Mouse (Mus musculus) cerebellum, postnatal 14 days (tissue): Measurements from ENCODE around the gene Hsdl2.

ENCODE experiments used
- DNase-seq, 2 experiments: peaks; one replicate each; pipeline ENCODE4 v3.0.0; 2021; ENCODE audit warnings: mixed read lengths in 2 of 2

Hsdl2 gene

DNA sequence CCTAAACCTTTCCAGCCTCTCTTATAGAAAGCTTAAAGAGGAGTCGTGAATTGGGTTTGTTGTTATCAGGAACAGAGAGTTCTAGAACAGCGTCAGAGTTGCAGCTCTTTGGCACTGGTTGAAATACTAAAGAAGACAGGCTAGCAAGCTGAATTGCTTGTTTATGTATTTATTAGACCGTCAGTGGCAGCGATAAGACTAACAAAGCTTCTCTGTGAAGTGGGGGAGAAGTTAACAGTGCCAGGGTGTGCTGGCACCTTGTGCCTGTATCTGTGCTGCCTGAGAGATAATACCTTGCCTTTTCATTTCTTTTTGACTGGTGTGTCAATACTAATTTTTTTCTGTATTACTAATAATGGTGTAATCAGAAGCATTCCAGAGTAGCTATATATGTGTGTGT, 46.9 kb downstream of the Hsdl2 start:
- DNase-seq, result no peak

DNA sequence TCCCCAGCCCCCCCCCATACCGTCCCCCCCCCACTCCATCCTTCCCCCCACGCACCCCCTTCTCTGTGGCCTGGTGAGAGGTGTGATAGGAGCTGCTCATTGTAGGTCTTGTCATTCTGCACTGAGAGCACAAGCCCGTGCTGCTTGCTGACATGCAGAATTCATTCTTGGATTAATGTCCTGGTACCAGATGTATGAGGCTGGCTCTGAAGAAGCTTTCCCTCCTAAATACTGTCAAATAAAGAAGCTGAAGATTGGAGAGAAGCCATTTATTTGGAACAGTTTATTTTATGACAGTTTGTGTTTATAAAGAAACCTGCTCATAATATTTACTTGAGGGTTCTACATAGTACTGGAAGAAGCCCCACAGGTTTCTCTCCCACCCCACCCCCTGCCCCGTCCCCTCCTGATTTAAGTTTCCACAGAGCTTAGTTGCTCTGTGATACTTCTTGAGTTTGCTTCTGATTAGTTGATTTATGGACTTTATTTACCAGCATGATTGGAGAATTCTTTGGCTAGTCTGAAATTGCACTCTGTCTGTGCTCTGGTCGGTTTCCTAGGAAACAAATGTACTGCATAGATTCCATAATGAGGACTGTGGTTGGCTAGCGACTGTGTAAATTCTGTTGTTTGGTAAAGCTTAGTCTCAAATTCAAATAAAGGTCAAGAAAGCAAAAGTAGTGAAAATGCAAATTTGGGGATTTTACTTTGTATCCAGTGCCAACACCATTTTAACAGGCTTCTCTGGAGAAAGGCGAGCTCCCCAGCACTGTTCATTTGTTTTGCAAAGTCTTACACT, 47.9 kb downstream of the Hsdl2 start:
- DNase-seq, result no peak

DNA sequence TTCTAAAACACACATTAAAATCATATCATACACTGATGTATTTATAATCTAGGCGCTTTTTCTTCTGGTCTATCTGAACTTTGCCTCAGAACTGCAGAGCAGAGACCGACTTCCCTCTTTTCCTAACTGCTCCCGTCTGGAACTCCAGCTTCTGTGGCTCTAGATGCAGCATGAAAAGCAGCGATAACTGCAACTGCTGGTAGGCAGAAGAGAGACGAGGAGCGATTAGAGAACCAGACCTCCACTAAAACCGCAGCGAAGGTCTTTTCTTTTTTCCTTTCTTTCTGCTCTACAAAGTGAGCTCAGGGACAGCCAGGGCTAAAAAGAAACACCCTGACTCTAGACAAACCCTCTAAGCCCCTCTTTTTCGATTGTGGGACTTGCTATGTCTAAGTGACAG, 48.8 kb downstream of the Hsdl2 start:
- no peak for DNase-seq

DNA sequence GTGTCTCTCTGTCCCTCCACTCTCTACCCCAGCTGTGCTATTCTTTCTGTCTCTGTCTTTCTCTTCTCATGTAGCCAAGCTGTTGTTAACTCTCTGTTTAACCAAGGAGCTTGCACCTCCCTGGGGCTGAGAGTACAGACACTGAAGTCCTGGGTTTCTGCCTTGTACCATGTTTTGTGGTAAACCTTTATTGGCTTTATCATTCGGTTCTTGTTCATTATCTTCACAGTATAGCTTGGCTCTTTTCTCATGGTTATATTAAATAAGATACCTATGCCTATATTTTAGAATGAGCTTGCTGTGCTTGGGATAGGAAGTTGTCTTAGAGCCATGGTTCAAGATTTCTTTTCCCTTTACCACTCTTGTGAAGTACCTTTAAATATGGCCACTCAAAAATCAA, 53.2 kb downstream of the Hsdl2 start:
- no peak for DNase-seq

DNA sequence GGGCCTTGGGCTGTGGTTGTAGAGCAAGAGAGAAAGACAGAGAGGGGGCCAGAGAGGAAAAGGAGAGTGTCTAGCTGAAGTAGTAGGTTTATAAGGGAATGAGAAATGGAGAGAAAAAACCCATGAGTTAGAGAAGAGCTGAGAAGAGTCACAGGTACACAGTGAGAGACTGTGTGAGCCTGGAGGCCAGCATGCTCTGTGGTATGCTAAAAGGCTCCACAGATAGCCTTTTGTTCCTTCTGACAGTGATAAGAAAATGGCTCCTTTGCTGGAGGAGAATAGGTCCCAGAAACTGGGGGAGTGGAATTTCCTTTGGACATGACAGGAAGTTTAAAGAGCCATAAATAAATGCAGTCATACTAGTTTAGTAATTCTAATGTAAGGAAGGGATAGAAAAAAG, 57.8 kb downstream of the Hsdl2 start:
- no peak for DNase-seq

DNA sequence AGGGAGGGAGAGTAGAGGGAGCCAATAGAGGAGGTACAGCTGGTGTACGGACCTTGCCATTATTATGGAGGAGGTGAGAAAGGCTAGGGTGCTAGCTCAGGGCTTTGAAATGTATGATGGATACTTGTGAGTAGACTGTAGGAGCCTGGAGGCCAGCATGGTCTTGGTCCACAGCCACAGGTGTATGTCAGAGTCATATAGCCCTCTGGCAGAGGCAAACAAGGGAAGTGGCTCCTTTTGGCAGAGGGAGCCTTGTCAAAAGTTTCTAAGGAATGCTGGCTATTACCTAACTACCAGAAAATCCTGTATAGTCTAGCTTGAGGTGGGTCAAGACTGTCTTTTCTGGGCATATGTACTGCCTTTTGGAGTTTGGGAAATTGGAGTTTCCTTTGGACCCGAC, 59.4 kb downstream of the Hsdl2 start:
- DNase-seq, result no peak

DNA sequence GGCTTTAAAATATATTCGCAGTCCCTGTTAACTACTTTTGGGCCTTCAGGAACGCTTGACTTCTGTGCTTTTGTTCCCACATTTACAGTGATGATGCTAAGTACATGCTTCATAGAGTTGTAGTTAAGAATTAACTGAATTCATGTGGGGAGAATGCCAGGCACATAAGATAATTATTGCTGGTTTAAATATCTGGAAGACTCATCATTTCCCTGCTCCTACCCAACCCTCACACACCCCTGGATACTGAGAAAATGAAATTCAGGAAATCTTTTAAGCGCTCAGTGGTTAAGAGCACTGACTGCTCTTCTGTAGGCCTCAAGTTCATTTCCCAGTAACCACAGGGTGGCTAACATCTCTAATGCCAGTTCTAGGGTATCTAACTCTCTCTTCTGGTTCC, 60.7 kb downstream of the Hsdl2 start:
- DNase-seq, result no peak

DNA sequence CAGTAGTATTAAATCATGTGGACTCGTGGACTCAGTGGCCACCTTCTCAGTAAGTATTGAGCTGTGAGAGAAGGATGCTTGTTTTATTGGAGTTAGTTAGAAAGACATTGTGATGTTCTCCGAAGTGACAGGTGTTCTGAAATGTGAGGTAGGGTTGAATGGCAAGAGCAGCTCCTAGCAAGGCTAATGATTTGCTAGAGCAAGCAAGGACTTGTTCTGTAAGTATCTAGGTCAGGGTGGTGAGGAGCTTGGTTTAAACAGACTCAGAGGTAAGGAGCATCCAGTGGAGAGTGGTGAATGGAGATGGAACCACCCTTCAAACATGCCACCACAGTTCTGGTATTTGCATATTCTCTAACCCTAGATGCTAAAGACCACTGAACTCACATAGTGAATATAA, 61.3 kb downstream of the Hsdl2 start:
- no peak for DNase-seq

DNA sequence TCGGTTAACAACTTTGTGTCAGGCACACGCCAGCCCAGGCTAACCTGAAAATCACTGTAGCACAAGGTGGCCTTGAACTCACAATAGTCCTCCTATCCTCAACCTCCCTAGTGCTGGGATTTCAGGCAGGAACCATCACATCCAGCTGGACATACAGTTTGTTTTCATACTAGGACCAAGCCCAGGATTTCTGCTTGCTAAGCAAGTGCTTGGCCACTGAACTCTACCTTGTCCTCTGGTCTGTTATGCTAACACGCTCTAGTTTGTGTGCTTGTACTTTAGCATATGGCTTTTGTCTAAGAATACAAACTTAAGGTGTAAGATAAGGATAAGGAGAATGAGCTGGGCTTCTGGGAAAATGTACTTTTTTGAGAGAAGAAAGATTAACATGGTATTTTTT, 63.1 kb downstream of the Hsdl2 start:
- DNase-seq, result no peak

DNA sequence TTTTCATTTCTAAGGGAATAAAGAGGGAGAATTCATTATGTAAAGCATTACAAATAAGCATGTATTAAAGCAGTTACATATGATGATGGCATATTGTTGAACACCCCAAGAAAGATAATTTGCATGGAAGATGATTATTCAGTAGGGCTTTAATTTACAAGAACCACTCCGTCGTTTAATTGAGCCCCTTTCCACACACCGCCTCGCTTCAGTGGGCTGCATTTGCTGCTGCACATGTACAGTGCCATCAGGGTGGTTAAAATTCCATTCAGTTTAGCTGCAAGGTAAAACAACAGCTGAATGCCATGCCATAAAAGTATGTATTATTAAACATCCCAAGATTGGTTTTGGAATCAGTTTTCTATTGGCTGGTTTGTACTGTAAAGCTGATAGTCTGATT, 63.6 kb downstream of the Hsdl2 start:
- no peak for DNase-seq

DNA sequence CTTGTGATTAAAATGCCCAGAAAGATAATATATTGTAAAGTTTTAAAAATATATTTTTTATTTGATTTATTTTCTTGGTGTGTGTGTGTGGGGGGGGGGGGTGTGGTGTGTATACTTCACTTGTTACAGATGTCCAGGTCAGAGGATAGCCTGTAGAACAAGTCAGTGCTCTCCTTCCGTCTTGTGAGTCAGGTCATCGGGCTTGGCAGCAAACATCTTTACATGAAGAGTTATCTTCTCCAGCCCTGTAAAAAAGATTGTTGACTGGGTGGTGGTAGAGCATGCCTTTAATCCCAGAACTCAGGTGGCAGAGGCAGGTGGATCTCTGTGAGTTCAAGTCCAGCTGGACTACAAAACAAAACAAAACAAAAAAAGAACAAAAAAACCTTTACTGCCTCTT, 64.2 kb downstream of the Hsdl2 start:
- no peak for DNase-seq

DNA sequence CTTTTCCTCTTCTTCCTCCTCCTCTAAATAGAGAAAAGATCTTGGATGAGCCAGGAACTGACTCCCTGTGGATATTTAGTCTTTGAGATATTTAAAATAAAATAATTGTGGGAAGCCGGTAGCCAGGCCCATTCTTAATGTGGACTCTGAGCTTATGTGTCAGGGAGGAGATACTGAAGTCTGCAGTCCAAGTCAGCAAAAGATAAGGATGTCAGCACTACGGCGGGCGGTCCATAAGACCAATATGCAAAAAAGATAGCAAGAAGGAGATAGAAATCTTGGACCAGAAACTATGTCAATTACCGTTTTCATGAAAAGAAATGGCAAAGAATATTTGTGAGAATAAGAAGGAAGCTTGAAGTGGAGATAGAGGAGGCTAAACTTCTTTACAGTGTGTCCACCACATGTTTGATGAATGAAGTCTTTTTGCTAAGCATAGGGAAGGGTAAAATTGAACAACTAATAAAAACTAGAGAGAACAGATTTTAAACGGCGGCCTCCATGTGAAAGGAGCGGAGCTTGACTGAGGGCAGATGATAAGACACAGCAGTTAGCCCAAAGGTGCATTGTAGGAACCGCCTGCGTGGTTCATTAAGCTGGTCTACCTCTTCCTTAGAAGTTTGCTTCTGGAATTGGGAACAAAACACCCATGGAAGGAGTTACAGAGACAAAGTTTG, 64.8 kb downstream of the Hsdl2 start:
- DNase-seq, result no peak

DNA sequence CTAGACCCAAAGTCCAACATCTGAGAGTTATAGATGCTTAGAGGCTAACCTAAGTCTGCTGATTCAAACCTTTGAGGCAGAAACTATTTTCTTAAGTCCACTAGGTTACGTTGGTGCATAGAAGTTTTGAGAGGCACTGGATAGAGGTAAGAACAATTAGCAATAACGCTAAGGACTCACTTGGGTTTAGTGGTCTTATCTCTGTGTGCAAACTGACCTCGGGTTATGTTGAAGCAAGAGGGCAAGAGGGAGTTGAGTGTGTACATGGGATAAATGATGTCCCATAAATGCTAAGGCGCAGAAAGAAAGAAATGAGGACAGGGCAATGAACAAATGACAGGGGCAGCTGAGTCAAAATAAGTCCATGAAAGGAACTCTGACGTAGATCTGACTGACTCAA, 67.8 kb downstream of the Hsdl2 start:
- no peak for DNase-seq

DNA sequence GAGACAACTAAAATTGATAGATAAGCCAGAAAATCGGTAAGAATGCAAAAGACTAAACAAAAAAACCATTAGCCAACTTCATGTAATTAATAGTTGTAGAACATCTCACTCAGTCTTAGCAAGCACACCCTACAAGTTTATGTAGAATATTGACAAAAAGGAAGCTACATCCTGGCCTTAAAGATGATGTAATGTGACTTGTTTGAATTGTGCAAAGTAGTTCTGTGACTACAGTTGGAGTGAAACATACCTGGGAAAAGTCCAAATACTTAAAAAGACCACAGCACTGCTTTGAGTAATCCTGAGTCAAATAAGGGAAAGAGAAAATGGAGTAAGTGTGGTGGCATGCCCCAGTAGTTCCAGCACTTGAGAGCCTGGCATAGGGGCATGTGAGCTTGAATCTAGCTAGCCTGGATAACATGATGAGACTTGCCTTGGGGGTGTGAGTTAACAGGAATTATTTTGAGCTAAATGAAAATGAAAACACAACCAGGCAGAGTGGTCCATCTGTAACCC, 70.9 kb downstream of the Hsdl2 start:
- DNase-seq, result no peak

DNA sequence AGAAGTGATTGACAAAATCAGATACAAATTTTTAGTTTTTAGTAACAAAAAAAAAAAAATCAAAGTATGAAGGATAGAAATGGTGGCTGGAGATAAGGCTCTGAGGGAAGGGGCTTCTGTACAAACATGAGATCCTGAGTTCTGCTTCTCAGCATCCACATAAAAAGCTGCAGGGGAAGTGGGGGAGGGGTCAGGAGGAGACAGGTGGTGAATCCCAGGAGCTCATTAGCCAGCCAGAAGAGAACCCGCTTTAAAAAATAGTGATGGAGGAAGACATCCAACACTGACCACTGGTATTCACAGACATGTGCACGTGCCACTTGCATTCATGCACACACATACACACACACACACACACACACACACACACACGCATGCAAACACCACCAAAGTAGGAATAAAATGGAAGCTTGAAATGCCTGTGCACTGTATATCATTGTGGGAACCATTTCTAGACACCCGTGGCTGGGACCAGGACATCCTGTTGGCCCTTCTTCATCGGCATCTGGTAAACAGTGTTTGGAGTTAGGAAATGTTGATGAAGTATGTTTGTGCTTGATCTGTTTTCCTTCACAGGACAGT, 74.8 kb downstream of the Hsdl2 start:
- DNase-seq, result peak; percentile 63 to 70

DNA sequence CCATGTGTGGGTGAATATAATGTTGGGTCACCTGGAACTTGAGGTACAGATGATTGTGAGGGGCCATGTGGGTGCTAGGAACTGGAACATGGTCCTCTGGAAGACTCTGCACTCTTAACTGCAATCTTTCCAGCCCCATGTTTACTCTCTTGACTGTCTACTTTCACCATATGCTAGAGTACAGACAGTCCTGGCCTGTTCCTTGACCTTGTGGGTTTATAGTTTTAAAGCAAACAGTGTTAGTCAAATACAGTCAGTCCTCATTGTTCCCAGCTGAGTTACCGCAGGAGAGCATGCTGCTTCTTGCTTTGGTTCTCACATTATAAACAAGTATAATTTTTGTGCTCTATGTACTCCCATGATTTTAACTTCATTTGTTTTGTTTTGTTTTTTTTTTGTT, 80.8 kb downstream of the Hsdl2 start:
- DNase-seq, result no peak

DNA sequence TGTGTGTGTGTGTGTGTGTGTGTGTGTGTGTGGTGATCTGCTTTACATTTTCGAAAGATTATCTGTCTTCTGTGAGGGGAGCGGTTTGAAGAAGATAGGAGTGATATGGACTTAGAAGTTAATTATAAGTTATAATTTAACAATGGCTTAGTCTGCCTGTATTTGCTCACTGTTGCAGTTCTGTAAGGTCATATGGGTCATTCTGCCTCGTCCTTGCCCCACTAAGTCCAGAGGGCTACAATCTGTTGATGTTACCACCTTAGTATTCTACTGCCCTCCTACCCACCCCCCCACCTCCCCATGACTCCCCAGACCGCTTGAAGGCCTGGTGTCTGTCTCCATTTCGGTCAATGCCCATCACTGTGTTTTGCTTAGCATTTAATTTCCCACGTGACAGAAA, 82.1 kb downstream of the Hsdl2 start:
- DNase-seq, result no peak

DNA sequence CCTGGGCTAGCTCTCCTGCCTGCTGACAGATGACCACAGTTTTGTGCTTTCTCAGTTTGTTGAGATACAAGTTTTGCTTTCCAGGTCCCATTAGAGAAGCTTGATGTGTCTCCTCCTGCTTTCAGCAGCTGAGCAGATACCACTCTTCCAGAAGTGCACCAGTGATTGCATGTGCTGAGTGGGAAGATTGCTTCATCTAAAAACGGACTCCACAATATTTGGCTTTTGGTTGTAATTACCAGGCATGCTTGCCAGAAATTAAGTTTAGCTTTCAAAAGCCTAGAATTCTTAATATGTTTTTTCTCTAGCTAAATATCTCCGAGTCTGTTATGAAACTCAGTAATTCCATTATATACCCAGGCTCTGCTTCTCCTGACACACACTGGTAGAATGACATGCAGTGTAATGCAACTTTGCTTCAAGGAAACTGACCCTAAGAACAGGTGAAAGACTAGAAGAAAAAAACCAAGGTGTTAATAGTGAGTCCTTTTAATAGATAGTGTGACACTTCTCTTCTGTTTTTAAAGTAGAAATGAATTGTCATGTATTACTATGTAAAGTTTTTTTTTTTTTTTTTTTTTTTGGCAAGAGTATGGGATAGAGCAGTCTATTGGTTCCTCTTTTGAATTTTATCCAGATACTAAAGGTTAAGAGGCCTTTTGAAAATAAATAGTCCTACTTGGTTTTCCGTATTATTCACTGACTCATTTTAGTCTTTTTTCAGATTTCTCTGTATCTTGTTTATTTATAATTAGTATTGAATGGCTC, 85.4 kb downstream of the Hsdl2 start:
- no peak for DNase-seq

DNA sequence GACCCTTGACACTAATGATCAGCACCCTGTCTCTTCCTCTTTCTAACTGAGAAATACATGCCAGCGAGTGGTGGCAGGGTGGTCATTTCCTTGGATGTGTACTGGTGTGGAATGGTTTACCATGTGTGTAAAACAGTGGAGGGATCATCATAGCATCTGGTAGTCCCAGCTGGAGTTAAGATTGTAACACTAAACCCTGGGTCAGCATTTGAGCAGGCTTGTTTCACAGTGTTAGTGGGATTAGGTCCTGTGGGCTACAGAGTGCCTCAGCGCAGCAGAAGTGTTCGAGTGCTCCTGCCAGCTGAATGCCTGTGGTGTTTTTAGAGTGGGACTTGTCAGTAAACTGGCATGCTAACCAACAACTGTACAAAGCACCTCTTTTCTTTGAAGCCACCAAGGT, 86.7 kb downstream of the Hsdl2 start:
- no peak for DNase-seq
